Mouse (Mus musculus): ENCODE results near the gene C530008M17Rik. TPM values are rescaled to one million over a fixed set of nuclear protein-coding genes. Genes with fewer than 3 reads are reported as not detected.
A peak's percentile ranks its signal among the peaks of the same experiment; 100 is the strongest.

C530008M17Rik gene
- total RNA-seq, 1 experiment from 2014 or later, result 2.8 TPM

- no peak for ATAC-seq (replicated peaks in 1 of 2; ENCODE audit: insufficient read depth in 1 of 2, low FRiP score in 2 of 2, low TSS enrichment in 1 of 2, low read depth in 1 of 2, poor library complexity in 2 of 2, severe bottlenecking in 2 of 2)
These were observed 126.2 kb downstream of the C530008M17Rik start for GRCm38 (mm10) chr5:76782414-76783103.

DNA sequence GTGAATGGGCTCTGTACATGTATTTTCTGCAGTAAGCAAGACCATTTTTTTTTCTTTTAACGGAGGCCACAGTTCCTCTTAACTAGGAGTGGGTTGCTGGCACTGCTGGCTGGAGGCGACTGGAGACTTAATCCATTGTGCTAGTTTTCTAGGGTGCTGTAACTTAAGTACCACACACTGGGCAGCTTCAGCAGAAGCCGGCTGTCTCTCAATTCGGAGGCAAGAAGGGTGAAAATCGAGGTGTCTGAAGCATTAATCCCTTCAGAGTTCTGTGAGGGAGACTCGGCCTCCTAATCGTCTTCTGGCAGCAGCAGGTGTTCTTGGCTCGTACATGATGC lies 126.8 kb downstream of the C530008M17Rik start:
- ATAC-seq (replicated peaks in 1 of 2; ENCODE audit: insufficient read depth in 1 of 2, low FRiP score in 2 of 2, low TSS enrichment in 1 of 2, low read depth in 1 of 2, poor library complexity in 2 of 2, severe bottlenecking in 2 of 2), result no peak

- 0 out of 4 replicates have a peak, but pooled peaks of 1 of the 2 experiments have one; percentile 14 for ATAC-seq (replicated peaks in 1 of 2; ENCODE audit: insufficient read depth in 1 of 2, low FRiP score in 2 of 2, low TSS enrichment in 1 of 2, low read depth in 1 of 2, poor library complexity in 2 of 2, severe bottlenecking in 2 of 2)
These were observed 127.9 kb downstream of the C530008M17Rik start for GRCm38 (mm10) chr5:76784151-76784723.

DNA sequence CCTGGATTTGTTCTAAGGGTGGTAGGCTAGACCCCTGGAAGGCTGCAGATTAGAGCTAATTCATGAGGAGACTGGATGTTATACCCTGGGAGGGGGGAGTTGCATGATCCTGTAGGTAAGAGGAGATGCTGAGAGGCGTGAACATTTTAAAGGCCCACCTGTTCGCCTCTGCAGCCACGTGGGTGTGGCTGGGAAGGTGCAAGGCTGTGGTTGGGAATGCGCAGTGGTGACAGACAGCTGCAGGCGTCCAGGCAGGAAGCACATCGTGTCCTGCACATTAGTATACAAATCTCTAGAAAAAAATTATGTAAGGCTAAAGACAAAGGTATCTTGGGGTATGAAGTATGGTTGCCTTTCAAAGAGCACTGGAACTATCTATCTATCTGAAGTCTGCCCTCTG lies 128.7 kb downstream of the C530008M17Rik start:
- no peak for ATAC-seq (replicated peaks in 1 of 2; ENCODE audit: insufficient read depth in 1 of 2, low FRiP score in 2 of 2, low TSS enrichment in 1 of 2, low read depth in 1 of 2, poor library complexity in 2 of 2, severe bottlenecking in 2 of 2)

DNA sequence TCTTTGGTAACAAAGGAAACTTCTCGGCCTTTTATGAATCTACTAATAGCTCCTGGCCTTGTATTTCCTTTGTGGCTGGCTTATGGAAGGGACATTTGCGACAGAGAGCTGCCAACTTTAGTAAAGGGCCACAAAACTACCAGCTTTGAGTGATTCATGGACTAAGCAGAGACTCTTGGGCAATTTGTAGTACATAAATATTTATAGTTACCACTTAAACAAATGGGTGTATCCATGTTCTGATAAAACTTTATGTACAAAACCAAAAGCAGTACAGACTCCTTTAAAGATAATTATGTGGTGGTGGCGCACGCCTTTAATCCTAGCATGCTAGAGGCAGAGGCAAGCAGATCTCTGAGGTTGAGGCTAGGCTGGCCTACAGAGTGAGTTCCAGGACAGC lies 133.6 kb downstream of the C530008M17Rik start:
- ATAC-seq (replicated peaks in 1 of 2; ENCODE audit: insufficient read depth in 1 of 2, low FRiP score in 2 of 2, low TSS enrichment in 1 of 2, low read depth in 1 of 2, poor library complexity in 2 of 2, severe bottlenecking in 2 of 2), result no peak

DNA sequence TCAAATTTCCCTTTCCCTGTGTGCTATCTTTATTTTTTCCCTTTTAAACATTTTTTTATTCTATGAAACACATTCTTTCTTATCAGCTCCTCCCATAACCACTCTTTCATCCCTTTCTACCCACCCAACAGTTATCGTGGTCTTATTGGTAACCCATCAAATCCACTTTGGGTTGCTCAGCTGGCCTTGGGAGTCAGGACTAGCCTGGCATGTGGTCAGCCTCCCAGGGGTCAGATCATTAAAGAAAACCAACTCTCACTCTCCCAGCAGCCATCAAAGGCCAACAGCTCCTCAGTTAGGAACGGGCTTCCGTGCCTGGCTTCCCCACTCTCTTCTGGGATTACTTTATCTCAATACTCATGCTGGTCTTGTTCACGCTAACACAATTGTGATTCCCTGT lies 135.0 kb downstream of the C530008M17Rik start:
- ATAC-seq (replicated peaks in 1 of 2; ENCODE audit: insufficient read depth in 1 of 2, low FRiP score in 2 of 2, low TSS enrichment in 1 of 2, low read depth in 1 of 2, poor library complexity in 2 of 2, severe bottlenecking in 2 of 2), result no peak

- no peak for ATAC-seq (replicated peaks in 1 of 2; ENCODE audit: insufficient read depth in 1 of 2, low FRiP score in 2 of 2, low TSS enrichment in 1 of 2, low read depth in 1 of 2, poor library complexity in 2 of 2, severe bottlenecking in 2 of 2)
These were observed 136.4 kb downstream of the C530008M17Rik start for GRCm38 (mm10) chr5:76792720-76793119.

DNA sequence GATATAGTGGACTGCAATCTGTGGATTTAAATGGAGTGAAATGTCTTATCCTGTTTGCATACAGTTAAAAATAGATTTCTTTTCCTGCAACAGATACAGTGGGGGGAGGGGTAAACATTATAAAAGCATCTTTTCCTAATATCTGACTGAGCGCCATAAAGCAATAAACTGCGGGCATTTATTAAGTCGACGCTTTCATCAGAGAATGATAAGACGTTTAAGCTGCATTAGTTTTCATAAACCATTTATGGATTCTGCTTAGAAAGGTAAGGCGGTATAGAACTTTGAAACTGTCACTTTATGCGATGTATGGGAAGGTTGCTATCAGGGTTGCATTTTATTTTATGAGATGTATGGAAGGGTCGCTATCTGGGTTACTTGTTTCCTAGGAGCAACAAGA lies 141.7 kb downstream of the C530008M17Rik start:
- ATAC-seq (replicated peaks in 1 of 2; ENCODE audit: insufficient read depth in 1 of 2, low FRiP score in 2 of 2, low TSS enrichment in 1 of 2, low read depth in 1 of 2, poor library complexity in 2 of 2, severe bottlenecking in 2 of 2), result no peak

GRCm38 (mm10) chr5:76799471-76799870 lies 143.2 kb downstream of the C530008M17Rik start:
- ATAC-seq (replicated peaks in 1 of 2; ENCODE audit: insufficient read depth in 1 of 2, low FRiP score in 2 of 2, low TSS enrichment in 1 of 2, low read depth in 1 of 2, poor library complexity in 2 of 2, severe bottlenecking in 2 of 2), result no peak

DNA sequence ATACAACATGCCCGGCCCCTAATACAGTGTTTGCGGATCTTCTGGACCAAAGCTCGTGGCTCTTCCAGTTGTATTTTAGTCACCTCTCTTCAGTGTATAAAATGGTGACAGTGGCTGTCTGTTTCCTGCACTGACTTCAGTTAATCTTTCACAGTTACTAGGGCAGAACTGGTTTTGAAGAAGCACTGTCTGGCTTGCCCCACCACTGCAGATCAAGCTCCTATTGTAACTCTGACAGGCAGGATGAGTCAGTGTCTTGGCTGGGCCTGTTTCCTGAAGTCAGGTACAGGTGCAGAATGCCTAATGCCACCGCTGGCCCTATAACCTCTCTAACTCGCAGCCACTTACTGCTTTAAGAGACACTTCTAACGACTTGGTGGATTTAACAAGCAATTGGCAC lies 152.7 kb downstream of the C530008M17Rik start:
- no peak for ATAC-seq (replicated peaks in 1 of 2; ENCODE audit: insufficient read depth in 1 of 2, low FRiP score in 2 of 2, low TSS enrichment in 1 of 2, low read depth in 1 of 2, poor library complexity in 2 of 2, severe bottlenecking in 2 of 2)

- no peak for ATAC-seq (replicated peaks in 1 of 2; ENCODE audit: insufficient read depth in 1 of 2, low FRiP score in 2 of 2, low TSS enrichment in 1 of 2, low read depth in 1 of 2, poor library complexity in 2 of 2, severe bottlenecking in 2 of 2)
These were observed 158.7 kb downstream of the C530008M17Rik start for GRCm38 (mm10) chr5:76815035-76815434.

DNA sequence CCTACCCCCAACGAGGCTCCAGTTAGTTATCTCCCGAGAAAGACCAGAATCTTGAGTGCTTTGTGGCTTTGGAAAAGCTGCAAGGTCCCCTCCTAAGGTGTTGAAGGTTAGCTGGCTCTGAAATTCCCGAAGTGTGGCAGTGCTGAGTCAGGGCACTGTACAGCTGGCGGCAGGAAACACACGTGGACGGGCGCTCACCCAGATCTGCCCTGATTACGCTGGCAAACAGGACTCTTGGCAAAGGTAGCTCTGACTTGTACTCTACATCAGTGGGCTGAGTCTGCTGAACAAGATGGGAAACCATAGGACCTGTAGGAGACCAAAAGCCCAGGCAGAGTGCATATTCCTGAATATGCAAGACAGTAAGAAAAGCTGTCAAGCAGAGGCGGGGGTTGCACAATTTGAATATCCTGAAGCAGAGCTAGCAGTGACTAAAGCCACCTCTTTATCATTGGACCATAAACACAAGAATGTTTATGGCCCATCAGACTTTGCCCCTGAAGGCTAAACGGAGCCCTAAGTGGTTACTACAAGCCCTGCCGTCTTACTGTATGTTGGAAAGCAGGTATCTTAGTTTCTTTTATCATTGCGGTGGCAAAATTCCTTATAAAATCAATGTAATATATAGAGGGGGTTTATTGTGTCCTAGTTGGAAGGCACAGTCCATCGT lies 159.6 kb downstream of the C530008M17Rik start:
- ATAC-seq (replicated peaks in 1 of 2; ENCODE audit: insufficient read depth in 1 of 2, low FRiP score in 2 of 2, low TSS enrichment in 1 of 2, low read depth in 1 of 2, poor library complexity in 2 of 2, severe bottlenecking in 2 of 2), result no peak

- no peak for ATAC-seq (replicated peaks in 1 of 2; ENCODE audit: insufficient read depth in 1 of 2, low FRiP score in 2 of 2, low TSS enrichment in 1 of 2, low read depth in 1 of 2, poor library complexity in 2 of 2, severe bottlenecking in 2 of 2)
These were observed 160.4 kb downstream of the C530008M17Rik start for GRCm38 (mm10) chr5:76816748-76817147.

DNA sequence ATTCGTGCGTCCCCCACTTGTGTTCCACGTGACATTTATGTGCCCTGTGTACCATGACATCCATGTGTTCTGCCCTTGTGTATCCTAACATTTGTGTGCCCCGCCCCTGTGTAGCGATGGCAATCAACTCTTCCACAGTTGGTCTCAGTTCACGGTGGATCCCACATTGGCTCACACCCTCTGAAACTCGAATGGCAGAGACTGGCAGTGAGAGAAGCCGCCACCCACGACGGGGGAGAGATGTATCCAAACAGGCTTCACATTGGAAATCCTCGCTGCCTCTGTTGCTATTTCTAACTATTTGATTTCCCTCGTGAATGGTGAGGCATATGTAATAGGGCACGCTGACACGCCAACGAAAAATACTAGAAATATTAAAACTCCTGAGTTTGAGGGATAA lies 161.4 kb downstream of the C530008M17Rik start:
- ATAC-seq (replicated peaks in 1 of 2; ENCODE audit: insufficient read depth in 1 of 2, low FRiP score in 2 of 2, low TSS enrichment in 1 of 2, low read depth in 1 of 2, poor library complexity in 2 of 2, severe bottlenecking in 2 of 2), result no peak

GRCm38 (mm10) chr5:76818807-76819206 lies 162.5 kb downstream of the C530008M17Rik start:
- no peak for ATAC-seq (replicated peaks in 1 of 2; ENCODE audit: insufficient read depth in 1 of 2, low FRiP score in 2 of 2, low TSS enrichment in 1 of 2, low read depth in 1 of 2, poor library complexity in 2 of 2, severe bottlenecking in 2 of 2)

DNA sequence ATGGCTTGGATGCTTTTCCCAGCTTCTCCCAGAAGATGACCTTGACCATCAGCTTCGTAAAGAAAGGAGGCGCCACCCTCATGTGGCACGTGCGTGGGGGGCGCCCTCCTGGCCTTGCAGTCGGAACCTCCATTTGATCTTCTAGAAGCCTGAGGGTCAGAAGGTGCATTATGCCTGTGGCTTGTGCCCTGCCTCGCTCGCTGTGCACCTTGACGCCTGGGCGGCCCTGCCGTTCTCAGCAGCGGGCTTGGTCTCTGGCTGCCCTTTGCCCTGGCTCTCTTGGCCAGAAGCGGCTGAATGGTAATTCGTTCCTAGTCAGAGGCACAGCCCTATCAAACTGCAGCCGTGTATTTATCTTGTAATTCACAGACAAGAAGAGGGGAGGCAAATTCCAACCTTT lies 165.8 kb downstream of the C530008M17Rik start:
- no peak for ATAC-seq (replicated peaks in 1 of 2; ENCODE audit: insufficient read depth in 1 of 2, low FRiP score in 2 of 2, low TSS enrichment in 1 of 2, low read depth in 1 of 2, poor library complexity in 2 of 2, severe bottlenecking in 2 of 2)

DNA sequence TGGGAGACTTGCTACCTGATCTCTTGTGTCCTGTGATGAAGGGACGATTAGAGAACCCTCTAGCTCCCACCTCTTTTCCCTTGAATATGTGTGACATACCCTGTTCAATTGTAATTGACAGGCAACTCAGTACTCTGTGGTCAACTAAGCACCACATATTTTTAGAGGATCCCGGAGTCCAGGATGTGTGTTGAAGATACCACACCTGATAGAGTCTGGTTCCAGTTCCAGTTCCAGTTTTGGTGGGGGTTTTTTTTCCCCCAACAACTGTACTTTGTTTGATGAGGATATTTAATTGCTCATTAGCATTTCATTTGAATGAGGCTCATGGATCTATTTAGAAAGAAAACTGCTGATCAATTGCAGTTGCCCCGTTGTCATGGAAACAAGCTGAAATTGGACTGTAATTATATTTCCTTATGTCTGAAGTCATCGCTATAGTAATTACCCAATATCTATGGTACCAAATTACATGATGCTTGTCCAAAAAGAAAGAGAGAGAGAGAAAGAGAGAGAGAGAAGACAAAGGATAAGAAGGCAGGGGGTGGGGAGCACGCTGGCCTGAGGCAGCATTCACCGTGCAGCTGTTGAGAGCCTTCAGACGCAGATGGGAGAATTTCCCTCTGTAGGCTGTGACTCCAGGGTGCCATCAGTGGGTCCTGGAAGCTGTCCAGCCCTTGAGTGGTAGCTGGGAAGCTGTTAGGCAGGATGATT lies 172.4 kb downstream of the C530008M17Rik start:
- no peak for ATAC-seq (replicated peaks in 1 of 2; ENCODE audit: insufficient read depth in 1 of 2, low FRiP score in 2 of 2, low TSS enrichment in 1 of 2, low read depth in 1 of 2, poor library complexity in 2 of 2, severe bottlenecking in 2 of 2)
